Mouse (Mus musculus) telencephalon, adult 2 months (tissue): Measurements from ENCODE around the gene Ptpre.
A peak's percentile ranks its signal among the peaks of the same experiment; 100 is the strongest.
"Not testable (repeated sequence)": the region's sequence is repeated elsewhere in the genome, so short reads cannot be mapped to it uniquely, and the experiment has no call there.

Experiments used
- DNase-seq: peaks from one replicate; pipeline ENCODE4 v3.0.0-alpha.2; 2011; ENCODE audit warnings: low read depth, low spot score

The Ptpre gene

DNA sequence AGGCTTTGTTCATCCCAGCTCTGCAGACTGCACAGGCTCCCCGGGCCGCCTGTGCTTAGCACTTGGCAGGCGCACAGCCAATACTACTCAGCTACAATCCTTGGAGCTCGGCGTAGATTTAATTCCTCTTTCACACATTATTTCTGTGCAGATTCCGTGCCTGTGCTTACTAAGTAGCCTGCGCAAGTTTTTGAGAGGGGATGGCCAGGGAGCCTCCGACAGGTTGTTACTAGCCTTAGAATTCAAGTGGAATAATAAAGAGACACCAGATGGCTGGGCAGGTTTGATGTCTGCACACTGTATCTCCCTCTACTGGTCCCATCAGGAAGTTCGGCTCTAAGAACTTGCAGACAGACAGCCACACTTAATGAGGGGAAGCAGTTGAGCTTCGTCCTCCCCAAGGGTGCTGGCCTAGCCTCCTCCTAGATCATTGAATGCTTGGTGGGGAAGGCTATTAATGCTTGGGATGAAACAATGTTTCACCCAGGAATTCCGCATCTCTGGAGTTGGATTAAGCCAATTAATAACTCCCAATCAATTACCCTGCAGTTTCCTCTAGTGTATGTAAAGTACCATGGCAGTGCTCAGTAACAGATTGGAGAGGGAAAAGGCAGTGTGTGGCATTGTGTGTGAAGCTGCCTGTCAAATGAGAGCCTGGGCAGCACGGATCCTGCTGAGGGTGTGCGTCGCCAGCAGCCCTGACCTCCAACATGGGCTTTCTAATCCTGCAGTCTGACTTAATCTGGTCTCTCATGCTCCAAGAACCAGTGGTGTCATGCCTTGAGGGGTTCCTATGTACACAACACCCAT lies 104.6 kb downstream of the Ptpre start:
- DNase-seq, result peak; percentile 75

DNA sequence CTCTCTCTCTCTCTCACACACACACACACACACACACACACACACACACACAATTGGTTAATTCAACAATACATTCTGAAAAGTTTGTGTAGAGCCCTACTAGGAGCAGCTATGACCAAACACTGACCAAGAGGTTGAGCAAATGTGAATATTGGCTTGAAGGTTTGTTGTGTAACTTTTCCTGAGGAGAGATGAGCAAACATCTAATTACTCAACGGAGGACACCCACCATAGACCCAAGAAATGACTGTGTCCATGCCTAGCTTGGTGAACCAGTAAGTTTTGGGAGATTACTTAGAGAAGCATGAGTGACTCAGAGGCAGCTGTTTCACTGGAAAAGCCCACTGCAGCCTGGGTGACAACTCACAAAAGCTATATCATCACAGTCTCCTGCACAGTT lies 107.2 kb downstream of the Ptpre start:
- DNase-seq, result no peak

DNA sequence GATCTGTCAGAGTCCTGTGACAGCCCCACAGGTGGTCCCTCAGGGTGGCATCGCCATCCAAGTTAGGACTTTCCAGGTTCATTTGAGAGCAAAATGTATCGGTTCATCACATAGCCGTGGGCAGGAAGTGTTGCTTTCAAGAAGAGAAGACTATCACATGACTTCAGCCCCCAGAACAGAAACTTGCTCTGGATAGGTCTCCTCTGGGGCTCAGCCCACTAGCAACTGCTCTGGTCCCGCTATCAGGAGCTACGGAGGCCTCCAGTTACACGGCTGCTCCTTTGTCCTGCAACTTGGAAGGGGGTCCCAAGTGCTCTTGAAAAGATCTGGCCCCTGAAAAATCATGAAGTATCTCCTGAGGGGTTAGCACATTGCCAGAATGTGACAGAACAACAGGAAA lies 109.7 kb downstream of the Ptpre start:
- DNase-seq, result no peak

DNA sequence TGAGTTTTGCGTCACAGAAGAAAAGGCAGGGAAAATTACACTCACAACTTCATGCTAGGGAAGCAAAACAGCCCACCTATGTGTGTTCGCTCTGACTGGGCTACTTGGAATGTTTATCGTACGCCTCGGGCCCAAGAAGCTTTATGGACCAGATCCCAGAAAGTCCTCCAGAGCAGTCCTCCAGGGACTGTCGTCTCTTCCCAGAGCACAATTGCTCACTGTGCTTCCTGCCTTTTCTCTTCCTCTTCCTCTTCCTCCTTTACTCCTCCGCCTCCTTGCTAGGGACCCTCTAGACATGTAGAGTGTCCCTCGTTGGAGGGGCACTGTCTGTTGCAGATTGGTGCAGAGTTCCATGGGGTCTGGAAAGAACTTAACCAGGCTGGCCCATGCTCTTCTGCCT lies 111.5 kb downstream of the Ptpre start:
- no peak for DNase-seq

DNA sequence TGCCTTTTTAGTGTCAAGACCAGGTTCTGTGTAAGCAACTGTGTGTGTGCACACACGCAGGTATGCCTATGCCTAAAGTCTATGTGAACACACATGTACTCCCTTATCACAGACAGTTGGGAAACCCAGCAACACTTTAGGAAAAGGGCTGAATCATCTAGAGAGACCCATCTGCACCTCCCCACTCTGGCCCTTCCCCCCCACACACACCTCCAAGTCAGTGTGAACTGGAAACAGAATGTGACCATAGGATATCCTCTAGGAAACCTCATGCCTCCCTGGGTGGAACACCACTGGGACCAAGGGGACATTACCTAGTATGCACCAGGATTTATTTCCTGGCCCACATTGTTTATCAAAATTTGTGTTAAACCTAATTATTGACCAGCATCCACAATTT lies 112.0 kb downstream of the Ptpre start:
- DNase-seq, result no peak

DNA sequence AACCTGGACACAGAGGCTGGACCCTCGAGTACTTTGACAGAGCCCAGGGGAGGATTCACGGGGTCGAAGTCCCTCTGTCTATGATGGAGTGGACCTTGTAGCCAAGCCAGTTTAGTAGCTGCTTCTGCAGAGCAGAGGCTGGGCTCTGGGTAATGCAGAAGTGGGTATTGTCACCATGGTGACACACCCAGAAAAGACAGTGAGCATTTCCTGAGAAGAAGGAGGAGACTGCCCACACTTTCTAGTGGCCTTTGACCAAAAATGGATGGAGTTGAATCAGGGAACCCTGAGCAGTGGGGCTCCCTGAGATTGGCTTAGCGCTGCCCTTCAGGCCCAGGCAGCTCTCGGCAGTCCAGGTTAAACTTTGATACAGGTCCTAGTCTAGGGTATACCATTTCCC lies 112.8 kb downstream of the Ptpre start:
- DNase-seq, result no peak

DNA sequence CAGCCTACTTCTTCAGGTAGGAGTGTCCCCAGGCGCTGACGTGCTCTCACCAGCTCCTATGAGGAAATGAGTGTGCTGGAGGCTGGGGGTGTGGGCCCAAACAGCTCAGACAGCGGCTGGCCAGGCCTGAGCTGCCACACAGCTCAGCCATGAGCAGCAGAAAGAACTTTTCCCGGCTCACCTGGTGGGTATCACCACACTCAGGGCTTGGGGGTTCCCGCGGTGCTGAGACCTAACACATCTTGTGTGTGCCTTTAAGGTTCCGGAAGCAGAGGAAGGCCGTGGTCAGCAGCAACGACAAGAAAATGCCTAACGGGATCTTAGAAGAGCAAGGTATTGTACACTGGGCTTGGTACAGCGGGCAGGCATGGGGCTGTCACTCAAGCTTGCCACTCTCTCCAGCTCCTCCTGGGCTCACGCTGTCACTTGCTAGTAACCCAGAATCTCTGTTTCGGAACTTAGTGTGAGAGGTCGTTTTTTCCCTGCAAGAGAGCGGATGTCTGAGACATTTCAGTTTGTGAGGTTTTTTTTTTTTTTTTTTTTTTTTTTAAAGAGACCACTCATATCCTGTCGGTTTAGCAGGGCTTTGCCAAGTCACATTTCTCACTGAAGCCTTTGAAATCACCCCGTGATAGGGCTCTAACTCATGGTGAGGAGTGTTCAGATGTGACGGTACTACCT lies 114.7 kb downstream of the Ptpre start:
- DNase-seq, result no peak

DNA sequence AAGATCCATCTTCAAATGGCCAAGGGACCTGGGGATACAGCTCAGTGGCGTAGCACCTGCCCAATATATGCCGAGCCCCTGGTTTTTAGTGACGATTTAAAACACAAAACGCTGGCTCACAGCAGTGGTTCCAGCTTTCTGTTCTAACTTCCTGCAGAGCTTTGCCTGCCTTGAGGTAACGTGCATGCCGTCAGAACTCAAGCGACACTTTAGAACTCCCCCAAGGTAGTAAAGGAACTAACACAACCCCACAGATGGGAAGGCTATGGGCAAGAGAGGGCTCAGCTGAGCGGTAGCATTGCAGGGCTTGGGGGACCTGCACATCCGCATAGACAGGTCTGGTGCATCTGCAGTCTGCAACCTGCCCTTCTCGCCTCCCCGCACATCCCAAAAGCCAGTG lies 115.5 kb downstream of the Ptpre start:
- DNase-seq, result no peak

DNA sequence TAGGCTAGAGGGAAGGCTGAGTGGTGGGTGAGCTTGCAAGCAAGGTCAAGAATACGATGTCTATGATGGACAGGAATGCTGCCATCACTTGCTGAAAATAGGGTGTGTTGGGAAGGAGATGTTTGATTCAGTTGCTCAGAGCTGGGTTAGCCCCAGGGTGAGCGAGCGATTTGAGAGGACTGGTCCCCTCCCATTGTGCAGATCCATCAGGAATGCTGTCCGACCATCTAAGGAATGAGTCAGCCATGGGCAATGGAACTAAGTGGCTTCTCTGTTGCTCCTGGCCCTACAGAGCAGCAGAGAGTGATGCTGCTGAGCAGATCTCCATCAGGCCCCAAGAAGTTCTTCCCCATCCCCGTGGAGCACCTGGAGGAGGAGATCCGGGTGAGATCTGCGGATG lies 116.3 kb downstream of the Ptpre start:
- no peak for DNase-seq

DNA sequence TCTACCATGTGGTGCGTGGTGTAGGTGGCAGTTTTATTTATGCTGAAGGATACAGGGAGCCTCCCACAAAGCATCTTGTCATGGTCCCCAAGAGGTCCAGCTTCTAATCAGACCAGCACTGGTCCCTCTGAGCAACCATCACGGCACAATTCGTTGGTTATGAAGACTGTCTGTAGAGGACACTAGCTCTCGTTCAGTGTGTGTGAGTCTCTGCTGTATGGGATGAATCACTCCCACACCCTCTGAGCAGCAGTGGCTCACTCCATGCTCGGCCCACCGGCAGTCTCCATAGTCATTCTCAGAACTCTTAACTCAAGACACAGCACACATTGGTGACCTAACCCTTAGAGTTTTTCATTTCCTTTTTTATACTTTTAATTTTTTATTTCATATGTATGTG lies 117.0 kb downstream of the Ptpre start:
- no peak for DNase-seq

DNA sequence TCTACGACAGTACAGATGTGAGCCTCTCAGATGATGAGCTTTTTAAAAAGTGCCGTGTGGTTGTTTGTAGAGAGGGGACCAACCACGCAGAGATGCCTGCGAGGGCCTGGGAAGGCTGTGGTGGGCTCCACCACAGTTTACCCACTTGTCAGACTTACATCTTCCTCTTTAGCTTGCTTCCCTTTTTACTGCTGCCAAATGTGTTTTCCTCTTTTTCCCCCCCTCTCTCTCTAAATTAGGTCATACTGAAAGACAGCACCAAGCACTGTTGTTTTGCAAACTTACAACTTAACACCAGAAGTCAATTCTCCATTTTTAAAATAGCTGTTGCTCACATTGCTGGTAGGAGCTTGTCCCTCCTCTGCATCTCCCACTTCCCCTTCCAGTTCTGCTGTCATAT lies 117.8 kb downstream of the Ptpre start:
- peak; percentile 40 for DNase-seq

DNA sequence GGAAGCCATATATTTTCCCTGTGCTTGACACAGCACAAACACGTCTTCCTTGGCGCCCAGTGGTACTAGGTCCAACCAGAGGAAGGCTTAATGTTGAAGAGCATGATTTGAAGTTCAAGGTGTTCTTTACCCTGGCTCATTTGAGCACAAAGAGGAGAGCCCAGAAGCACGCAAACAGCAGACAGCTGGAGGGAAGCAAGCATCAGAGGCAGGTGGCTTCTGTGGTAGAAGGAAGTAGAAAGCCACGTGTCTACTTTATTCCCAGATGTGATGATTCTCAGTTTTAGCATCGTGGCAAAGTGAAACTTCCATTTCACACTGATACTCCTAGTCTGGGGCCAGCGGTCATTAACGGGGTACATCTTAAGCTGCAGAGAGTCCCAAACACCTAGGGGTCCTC lies 120.9 kb downstream of the Ptpre start:
- no peak for DNase-seq

DNA sequence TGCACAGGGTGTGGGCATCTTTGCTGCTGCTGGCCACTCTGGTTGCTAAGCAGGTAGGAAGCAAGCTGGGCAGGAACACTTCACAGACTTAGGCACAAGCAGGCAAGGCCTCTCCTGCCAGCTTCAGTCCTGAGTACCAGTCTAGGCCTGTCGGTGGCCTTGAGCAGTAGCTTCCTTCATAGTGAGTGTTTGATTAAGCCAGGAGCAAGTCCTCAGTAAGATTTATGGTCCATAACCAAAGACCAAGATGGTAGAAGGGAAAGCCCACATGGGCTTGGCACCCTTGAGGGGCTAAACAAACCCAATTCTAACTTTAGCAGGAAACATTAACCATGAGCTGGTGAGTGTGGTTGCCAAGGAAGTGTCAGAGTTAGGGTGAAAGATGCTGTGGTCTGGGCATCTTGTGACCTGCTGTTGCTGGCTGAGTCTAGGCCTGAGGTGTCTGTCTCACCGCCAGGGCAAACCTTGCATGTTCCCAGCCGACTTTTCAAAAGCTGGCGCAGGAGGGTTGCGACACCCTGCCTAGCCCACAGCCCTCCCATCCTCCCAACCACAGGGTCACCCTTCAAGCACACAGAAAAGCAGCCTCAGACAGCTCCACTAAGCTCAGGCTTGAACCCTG lies 122.1 kb downstream of the Ptpre start:
- no peak for DNase-seq

DNA sequence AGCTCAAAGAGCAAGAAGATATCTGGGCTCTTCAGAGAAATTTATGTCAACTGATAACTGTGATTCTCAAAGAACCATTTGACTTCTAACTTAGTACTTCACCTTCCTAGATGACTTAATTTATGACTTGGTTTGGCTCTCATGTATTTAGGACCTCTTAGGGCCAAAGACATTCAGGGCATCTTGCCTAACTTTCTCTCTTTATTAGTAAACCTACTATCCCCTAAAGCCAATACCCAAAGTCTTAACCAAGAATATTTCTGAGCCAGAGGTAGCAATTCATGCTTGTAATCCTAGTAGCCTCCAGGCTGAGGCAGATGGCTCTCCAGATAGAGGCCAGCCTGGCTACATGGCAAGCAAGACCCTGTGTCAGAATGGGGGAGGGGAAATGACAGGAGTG lies 123.0 kb downstream of the Ptpre start:
- no peak for DNase-seq

DNA sequence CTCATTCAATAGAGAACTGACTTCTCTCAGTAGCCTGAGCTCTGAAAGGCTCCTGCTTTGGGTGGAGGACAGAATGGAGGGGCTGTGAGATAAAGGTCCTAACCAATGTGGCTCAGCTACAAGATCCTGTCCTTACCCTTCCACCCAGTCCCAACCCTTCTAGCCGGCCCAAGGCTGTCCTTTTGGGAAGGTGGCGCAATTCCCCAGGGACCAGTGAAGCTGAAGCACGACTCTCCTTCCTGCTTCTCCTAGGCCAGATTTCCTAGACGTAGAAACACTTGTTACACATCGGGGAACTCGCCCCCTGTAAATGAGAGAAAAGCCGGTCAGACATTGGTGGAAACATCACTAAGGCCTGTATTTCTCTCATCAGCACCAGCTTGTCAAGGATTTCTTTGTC lies 126.9 kb downstream of the Ptpre start:
- no peak for DNase-seq

DNA sequence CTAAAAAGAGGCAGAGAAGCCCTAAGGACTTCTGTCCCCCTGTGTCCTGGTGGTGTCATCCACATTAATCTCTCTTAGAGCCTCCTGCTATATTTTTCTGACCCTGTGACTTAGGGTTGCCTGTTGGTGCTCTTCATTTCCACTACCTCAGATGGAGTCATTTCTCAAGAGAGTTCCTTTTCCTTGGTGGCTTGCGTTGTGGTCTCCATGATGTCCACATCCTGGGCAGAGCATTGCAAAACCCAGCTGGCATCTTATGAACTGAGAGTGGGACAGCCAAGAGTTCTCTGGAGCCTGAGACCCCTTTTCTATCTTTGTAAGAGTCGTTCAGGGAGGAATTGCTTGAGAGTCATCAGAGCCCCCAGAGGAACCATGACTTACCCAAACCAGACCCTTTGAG lies 129.0 kb downstream of the Ptpre start:
- DNase-seq, result no peak

DNA sequence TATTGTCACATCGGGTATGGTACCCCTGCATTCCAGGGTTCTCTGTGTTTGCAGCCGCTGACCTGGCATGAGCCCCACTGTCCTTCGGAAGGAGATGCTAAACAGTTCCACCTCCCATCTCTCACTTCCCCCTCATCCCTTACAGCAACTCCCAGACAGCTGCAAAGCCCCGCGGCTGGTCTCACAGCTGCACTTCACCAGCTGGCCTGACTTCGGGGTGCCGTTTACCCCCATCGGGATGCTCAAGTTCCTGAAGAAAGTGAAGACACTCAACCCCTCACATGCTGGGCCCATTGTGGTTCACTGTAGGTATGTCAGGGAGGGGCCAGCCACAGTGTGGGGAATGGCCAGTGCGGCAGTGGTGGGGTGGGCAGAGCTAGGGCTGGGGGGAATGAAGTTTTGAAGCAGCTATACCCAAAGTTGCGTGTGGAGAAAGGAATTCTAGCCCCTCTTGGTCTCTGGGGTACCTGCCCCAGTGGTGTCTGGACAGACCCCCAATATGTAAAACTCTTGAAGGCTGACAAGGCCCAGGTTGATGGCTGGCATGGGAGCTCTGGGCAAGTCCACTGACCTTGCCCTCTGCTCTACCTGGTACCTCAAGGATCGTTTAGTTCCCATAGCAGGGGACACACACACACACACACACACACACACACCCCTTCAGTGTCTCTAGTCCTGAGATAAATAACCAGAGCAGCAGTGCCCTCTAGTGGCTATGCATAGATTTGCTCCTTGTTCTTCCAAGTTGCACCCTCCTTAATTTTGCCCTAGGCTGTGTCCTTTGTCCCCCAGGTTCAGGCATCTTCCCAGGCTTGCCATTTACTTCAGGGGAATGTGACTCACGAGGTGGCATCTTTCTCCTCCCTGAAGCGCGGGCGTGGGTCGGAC lies 131.8 kb downstream of the Ptpre start:
- DNase-seq, result peak; percentile 49

DNA sequence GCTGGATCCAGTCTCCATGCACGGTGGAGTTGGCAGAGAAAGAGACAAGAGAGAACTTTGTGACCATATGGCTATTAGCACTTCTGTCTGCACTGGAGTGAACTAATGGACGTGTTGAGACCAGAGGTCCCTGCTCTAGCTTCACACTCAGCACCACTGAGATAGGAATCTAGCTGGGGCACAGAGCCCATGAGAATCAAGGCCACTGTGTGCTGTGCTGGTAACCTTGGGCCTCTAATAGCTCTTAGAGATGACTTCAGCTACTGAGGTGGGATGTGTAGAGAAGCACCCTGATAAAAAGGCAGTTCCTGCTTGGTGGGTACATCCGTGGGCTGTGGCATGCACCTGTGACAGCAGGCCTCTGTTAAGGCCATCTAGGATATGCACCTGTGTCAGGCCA lies 136.3 kb downstream of the Ptpre start:
- no peak for DNase-seq

DNA sequence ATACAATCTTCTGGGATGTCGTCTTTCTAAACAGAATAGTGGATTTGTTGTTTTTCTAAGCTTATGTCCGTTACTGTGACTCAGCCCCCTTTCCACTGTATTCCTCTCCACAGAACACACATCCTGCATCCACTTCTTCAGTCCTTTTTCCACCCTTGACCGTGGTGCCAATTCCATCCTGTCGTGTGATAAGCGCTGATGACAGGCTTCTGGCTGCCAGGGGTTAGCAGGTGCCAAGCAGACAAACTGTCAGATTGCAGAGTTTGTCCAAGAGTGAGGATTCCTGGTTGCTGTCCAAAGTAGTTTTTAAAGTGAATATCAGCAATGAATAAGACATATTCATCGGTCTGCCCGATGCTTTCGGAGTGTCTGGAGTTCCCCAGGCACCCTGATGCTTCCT lies 139.4 kb downstream of the Ptpre start:
- no peak for DNase-seq

DNA sequence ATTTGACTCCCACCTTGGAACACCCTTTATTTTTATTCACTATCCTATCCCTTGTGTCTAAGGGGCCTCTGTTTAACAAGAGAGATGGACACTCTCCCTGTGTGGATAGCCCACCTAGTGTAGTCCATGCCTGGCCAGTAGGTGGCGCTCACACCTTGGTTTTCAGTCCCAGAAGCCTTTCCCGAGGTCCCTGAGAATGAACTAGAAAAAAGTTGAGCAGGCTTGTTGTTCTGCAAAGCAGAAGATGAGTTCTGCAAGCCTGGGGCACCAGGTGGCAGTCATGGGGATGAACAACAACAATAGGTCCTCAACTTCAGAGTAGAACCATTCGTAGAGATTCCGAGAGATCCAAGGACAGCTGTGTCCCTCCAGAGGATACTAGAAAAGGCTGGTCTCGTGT lies 143.1 kb downstream of the Ptpre start:
- DNase-seq, result peak; percentile 4

DNA sequence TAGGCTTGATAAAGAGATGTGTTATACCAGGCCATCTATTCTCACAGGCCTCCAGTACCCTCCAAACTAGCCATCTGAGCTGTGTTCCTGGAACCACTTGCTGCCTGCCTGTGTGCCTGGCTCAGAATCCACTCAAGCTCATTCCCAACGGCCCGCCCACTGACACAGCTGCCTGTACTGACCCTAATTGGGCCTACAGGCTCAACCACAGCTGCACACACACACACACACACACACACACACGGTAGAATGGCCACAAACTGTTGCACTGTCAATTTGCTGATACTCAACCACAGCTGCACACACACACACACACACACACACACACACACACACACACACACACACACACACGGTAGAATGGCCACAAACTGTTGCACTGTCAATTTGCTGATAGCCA lies 146.8 kb downstream of the Ptpre start:
- not testable (repeated sequence) for DNase-seq

DNA sequence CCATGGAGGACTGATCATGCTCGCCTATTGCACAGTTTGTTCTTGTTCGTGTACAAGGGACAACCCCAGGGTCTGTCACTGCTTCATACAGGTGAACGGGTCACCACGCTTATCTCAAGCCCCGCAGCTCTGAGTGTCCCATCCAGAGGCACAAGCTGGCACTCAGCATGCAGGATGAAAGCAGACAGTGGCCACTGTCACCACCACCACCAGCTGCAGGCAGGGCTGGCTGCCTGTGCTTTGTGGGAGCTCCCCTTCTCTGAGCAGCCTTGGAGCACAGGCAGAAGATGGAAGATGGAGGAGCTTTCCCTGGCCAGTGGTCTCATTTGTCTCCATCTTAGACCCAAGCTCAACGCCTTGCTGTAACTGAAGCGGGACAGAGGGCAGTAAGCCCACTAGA lies 147.7 kb downstream of the Ptpre start:
- DNase-seq, result no peak
